Mouse (Mus musculus) C2C12 (cell line): ENCODE data around the gene Tmem51.

Experiments used
- CTCF ChIP-seq: IDR thresholded peaks from one replicate; pipeline ENCODE4 v1.5.1; 2011; ENCODE audit not compliant: control insufficient read depth, insufficient read depth, insufficient read length
- MAX ChIP-seq: IDR thresholded peaks from one replicate; pipeline ENCODE4 v1.6.1; 2011; ENCODE audit warnings: mild to moderate bottlenecking, control low read depth

DNA sequence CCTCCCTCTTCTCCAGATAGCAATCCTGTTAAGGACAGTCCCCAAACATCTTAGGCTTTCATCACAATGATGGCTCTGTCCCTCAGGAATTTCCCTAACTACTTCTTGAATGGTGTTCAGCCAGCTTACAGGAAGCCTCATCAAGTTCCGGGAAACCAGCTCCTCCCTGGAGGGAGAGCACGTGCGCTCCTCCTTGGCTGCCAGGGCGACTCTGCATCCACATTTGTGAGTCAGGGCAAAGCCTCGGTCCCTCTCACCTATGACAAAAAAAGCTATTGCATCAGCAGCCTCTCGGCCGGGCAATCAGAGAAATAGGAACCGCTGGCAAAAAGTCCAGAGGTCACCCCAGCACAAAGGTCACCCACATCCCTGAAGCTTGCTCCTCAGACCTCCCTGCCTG lies 13.3 kb downstream of the Tmem51 start:
- TF ChIP-seq CTCF (no peak), MAX (no peak)
